Mouse (Mus musculus): ENCODE results near the gene Ccdc106. TPM values are rescaled to one million over a fixed set of nuclear protein-coding genes. Genes with fewer than 3 reads are reported as not detected.
A peak's percentile ranks its signal among the peaks of the same experiment; 100 is the strongest.

Ccdc106 gene
- 17.0 and 19.7 TPM in 2 replicates for polyA plus RNA-seq (2015; fragmentation: Nextera tagmentation; extraction: Ambion mirVana)

GRCm38 (mm10) chr7:5020000-5020681, at the start of gene Ccdc106, which contains the start of gene Zfp865:
Ccdc106 (plus strand) TSS chr7:5020553.
Zfp865 (plus strand) TSS chr7:5020376.
- Histone ChIP-seq H3K4me1 (peaks cover 21% of the 10 kb centered on the region), H3K4me3 (peak within 1 kb of the TSS; percentile 88), H3K27me3 (no peaks in the 10 kb centered on the region), H3K36me3 (ENCODE audit: poor library complexity, severe bottlenecking) (peaks cover 38% of the 10 kb centered on the region), H3K27ac (peak within 1 kb of the TSS; percentile 93), H3K9me3 (replicated peaks) (no peaks in the 10 kb centered on the region), H3K4me2 (peak within 1 kb of the TSS; percentile 87), H3K9ac (peak within 1 kb of the TSS; percentile 97)
- WGBS = under 1% methylated on average over 44 of the region's 49 CpGs
- ATAC-seq = peak; percentile 92

GRCm38 (mm10) chr7:4971068-4971467, 49.3 kb upstream of the Ccdc106 start, which contains the start of gene Sbk3:
Sbk3 (minus strand) TSS chr7:4971168.
- ATAC-seq = no peak
- Histone ChIP-seq H3K36me3 (ENCODE audit: poor library complexity, severe bottlenecking) (no peaks in the 10 kb centered on the region), H3K4me3 (no peak within 1 kb of the TSS), H3K4me2 (no peak within 1 kb of the TSS), H3K9me3 (replicated peaks) (no peaks in the 10 kb centered on the region), H3K27me3 (no peaks in the 10 kb centered on the region), H3K4me1 (no peaks in the 10 kb centered on the region), H3K9ac (no peak within 1 kb of the TSS), H3K27ac (no peak within 1 kb of the TSS)
- WGBS = 27% methylated on average over 6 of the region's 6 CpGs

DNA sequence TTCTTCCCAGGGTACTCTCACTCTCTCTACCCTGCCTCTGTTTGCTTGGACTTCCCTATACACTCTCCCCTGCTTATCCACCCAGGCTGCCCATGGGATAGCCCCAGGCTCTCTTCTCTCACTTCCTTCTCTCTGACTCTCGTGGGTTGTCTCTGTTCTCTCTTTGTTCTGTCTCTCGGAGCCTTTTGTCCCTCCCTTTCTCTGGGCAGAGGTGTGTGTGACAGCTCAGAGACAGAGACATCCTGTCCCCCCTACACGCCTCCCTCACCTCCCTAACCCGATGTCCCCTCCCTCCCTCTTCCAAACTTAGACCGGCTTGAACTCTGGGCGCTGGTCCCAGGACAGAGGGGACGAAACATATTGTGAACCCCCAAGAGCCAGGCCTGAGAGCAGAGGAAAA, 48.6 kb upstream of the Ccdc106 start:
- Histone ChIP-seq H3K9ac (no peak overlapping the region), H3K4me2 (no peak overlapping the region), H3K9me3 (replicated peaks) (0 out of 2 replicates have a peak, but pooled peaks cover under 1% of the 10 kb centered on the region), H3K36me3 (ENCODE audit: poor library complexity, severe bottlenecking) (no peaks in the 10 kb centered on the region), H3K27ac (no peak overlapping the region), H3K4me3 (no peak overlapping the region), H3K4me1 (no peaks in the 10 kb centered on the region), H3K27me3 (no peaks in the 10 kb centered on the region)
- WGBS = 28% methylated on average over 7 of the region's 7 CpGs
- ATAC-seq = no peak

DNA sequence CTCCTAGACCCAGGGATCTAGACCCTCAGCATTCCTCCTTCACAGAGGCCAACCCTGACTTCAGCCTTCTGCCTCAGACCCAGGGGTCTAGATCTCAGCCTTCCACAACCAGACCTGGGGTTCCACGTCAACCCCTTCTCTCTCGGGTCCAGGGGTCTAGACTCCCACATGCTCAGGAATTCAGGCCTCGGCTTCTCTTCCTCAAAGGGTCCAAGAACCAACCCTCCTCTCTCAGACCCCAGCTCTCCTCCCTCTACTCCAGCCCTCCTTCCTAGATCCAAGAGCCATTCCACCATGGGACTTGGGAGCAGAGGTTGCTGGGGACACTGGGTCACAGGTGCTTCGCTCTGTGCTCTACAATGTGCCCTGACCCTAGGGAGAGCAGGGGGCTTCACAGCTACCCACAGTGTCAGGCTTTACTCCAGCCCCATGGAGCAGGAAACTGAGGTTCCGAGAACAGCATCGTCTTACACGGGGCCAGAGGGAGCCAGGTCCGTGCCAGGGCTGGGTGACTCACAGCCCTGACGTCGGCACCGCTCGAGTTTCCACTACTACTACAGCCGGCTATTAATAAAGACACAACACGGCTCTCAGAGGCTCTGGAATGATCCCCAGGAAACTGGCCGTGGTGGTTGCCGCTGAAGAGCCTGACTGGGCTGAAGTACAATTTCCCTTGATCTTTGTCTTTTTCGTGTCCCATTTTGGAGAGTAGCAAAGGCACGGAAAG, 47.9 kb upstream of the Ccdc106 start:
- ATAC-seq = no peak
- no peak overlapping the region for H3K27ac ChIP-seq
- no peak overlapping the region for H3K9ac ChIP-seq
- WGBS = 84% methylated on average over 18 of the region's 18 CpGs
- no peaks in the 10 kb centered on the region for H3K4me1 ChIP-seq
- no peaks in the 10 kb centered on the region for H3K36me3 ChIP-seq (ENCODE audit: poor library complexity, severe bottlenecking)
- H3K9me3 ChIP-seq (replicated peaks) = 0 out of 2 replicates have a peak, but pooled peaks cover 3% of the 10 kb centered on the region
- H3K27me3 ChIP-seq = no peaks in the 10 kb centered on the region
- no peak overlapping the region for H3K4me2 ChIP-seq
- H3K4me3 ChIP-seq = no peak overlapping the region

DNA sequence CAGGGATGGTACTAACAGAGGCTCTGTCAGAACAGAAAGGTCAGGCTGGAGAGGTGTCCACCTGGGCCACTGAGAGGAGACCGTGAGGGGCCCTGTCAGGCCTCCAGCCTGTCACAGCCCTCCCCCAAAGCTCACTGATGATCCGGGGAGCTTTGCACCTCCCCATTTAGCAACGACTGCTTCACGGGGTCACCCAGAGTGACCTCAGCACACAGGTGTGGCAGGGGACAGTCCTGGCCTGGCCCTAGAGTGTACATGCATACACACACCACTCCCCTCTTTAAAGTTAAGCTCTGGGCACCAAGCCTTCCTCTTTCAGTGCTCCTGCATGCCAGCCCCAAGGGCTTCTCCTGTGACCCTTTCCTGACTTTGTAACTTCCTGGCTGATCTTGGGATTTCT, 44.9 kb upstream of the Ccdc106 start:
- no peak overlapping the region for H3K27ac ChIP-seq
- H3K4me2 ChIP-seq = no peak overlapping the region
- H3K9me3 ChIP-seq (replicated peaks) = 0 out of 2 replicates have a peak, but pooled peaks cover 3% of the 10 kb centered on the region
- H3K36me3 ChIP-seq (ENCODE audit: poor library complexity, severe bottlenecking) = no peaks in the 10 kb centered on the region
- H3K4me1 ChIP-seq = no peaks in the 10 kb centered on the region
- H3K4me3 ChIP-seq = no peak overlapping the region
- ATAC-seq = no peak
- H3K27me3 ChIP-seq = no peaks in the 10 kb centered on the region
- no peak overlapping the region for H3K9ac ChIP-seq
- 68% methylated on average over 4 of the region's 4 CpGs for WGBS

DNA sequence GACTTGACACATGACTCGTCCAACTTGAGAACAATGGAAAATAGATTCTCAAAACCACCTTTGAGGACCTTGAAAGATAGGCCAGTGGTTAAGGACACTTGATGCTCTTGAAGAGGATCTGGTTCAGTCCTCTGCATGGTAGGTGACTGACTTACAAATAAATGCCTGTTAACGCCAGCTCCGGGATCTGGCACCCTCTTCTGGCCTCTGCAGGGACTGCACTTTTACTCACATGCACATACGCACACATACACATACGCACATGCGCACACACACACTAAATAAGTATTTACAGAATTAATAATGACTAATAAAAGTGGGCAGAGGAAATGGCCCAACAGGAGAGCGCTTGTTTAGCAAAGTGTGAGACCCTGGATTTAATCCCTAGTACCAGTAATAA, 43.5 kb upstream of the Ccdc106 start:
- no peak for ATAC-seq
- no peak overlapping the region for H3K4me3 ChIP-seq
- no peaks in the 10 kb centered on the region for H3K36me3 ChIP-seq (ENCODE audit: poor library complexity, severe bottlenecking)
- H3K4me1 ChIP-seq = no peaks in the 10 kb centered on the region
- no peak overlapping the region for H3K4me2 ChIP-seq
- H3K9me3 ChIP-seq (replicated peaks) = 0 out of 2 replicates have a peak, but pooled peaks cover 3% of the 10 kb centered on the region
- H3K27ac ChIP-seq = no peak overlapping the region
- 92% methylated on average over 7 of the region's 7 CpGs for WGBS
- H3K27me3 ChIP-seq = no peaks in the 10 kb centered on the region
- H3K9ac ChIP-seq = no peak overlapping the region

- H3K4me3 ChIP-seq = no peak overlapping the region
- no peak overlapping the region for H3K9ac ChIP-seq
- H3K4me1 ChIP-seq = peaks cover 6% of the 10 kb centered on the region
- ATAC-seq = no peak
- peaks cover 16% of the 10 kb centered on the region for H3K27me3 ChIP-seq
- H3K4me2 ChIP-seq = no peak overlapping the region
- no peaks in the 10 kb centered on the region for H3K9me3 ChIP-seq (replicated peaks)
- H3K27ac ChIP-seq = no peak overlapping the region
- peaks cover 29% of the 10 kb centered on the region for H3K36me3 ChIP-seq (ENCODE audit: poor library complexity, severe bottlenecking)
- WGBS = 75% methylated on average over 2 of the region's 2 CpGs
These were observed 32.1 kb upstream of the Ccdc106 start for GRCm38 (mm10) chr7:4988250-4988649.

DNA sequence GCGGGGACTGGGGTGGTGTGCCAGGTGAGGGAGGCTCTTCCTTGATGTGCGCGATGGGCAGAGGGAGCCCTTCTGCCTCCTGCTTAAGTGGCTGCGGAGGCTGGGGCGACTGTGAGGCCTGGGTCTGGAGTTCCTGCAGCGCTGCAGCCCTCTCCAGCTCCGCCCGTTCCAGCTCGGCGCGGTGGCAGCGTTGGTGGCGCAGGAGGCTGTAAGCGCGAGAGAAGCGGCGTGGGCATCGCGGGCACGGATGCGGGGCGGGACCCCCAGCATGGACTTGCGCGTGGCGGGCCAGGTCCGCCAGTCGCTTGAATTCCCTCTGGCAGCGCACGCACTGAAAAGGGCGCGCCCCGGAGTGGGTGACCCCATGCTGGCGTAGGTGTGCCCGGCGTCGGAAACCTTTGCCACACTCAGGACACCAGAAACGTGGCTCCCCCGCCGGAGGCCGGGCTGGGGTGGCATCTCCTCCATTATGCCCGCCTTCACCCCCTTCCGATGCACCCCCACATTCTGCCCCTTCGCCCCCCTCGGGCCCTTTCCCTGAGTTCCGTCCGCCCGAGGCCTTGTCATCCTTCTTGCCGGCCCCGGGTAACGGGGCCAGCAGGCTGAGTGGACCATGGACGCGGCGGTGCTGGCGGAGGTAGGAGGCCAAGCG, 26.9 kb upstream of the Ccdc106 start:
- peaks cover 35% of the 10 kb centered on the region for H3K4me1 ChIP-seq
- H3K9ac ChIP-seq = peak overlapping the region; percentile 89
- no peak overlapping the region for H3K27ac ChIP-seq
- H3K4me2 ChIP-seq = peak overlapping the region; percentile 89
- peak overlapping the region; percentile 78 for H3K4me3 ChIP-seq
- H3K27me3 ChIP-seq = peaks cover 21% of the 10 kb centered on the region
- H3K9me3 ChIP-seq (replicated peaks) = no peaks in the 10 kb centered on the region
- ATAC-seq = no peak
- WGBS = 42% methylated on average over 55 of the region's 55 CpGs
- peaks cover 42% of the 10 kb centered on the region for H3K36me3 ChIP-seq (ENCODE audit: poor library complexity, severe bottlenecking)

DNA sequence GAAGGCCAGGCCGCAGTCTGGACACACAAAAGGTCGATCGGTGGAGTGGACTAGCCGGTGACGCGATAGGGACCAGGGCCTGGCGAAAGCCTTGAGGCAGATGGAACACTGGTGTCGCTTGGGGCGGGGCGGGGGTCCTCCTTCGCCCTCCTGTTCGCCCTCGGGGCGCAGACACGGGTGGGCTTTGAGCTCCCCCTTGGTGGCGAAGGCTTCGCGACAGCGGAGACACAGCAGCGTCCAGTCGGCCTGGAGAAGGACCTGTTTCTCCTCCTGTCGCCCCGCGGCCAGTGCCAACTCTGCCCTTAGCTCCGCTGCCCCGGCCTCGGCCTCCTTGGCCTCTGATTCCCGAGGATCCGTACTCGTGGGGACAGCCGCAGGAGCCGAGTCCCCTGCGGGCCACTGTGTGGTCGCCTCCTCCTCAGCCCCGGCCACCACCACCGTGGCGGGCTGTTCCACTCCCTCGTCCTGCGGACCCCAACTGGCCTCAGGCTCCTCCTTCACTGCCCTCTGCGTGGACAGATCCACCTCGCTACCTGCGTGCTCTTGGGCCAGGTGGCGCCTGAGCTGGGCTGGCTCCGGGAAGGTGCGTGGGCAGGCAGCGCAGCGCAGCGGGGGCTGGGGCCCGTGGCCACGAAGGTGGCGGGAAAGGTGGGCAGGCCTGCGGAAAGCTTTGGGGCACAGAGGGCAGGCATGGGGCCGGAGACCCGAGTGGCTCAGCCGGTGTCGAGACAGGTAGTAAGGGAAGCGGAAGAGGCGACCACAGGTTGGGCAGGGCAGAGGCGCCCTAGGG, 26.2 kb upstream of the Ccdc106 start:
- ATAC-seq = no peak
- Histone ChIP-seq H3K4me3 (peak overlapping the region; percentile 78), H3K9ac (peak overlapping the region; percentile 89), H3K9me3 (replicated peaks) (no peaks in the 10 kb centered on the region), H3K36me3 (ENCODE audit: poor library complexity, severe bottlenecking) (peaks cover 42% of the 10 kb centered on the region), H3K27me3 (peaks cover 17% of the 10 kb centered on the region), H3K4me1 (peaks cover 35% of the 10 kb centered on the region), H3K4me2 (peak overlapping the region; percentile 89), H3K27ac (no peak overlapping the region)
- WGBS = 54% methylated on average over 58 of the region's 59 CpGs

DNA sequence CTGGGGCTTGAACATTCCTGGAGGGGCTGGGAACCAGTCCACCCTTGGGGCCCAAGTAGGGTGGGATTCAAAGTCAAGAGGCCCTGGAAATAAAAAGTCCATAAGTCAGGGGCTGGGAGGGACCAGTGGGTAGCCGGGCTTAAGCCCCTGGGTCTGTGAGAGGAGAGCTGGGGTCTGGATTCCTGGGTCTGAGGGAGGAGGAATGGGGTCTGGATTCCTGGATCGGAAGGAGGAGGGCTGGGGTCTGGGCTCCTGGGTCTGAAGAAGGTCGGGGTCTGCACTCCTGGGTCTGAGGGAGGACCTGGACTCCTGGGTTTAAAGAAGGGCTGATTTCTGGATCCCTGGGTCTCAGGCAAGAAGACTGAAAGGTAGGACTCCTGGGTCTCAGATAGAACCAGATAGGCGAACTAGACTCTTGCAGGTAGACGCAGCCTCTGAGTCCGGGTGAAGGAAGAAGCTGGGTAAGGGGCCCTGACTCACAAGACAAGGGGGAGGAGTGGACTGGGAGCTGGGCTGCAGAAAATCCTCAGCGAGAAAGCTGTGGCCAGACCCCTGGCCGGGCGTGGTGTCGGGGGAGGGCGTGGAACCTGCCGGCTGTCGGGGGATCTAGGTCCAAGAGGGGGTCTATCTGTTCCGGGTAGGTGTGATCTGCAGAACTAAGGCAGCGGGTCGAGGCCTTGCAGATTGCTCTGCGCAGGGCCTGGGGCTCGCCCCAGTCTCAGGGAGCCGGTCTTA, 24.9 kb upstream of the Ccdc106 start:
- 6% methylated on average over 19 of the region's 19 CpGs for WGBS
- peak overlapping the region; percentile 89 for H3K9ac ChIP-seq
- peak overlapping the region; percentile 78 for H3K4me3 ChIP-seq
- H3K4me2 ChIP-seq = peak overlapping the region; percentile 89
- H3K4me1 ChIP-seq = peaks cover 35% of the 10 kb centered on the region
- H3K36me3 ChIP-seq (ENCODE audit: poor library complexity, severe bottlenecking) = peaks cover 41% of the 10 kb centered on the region
- no peaks in the 10 kb centered on the region for H3K9me3 ChIP-seq (replicated peaks)
- peak; percentile 14; the same call in 1 of the 2 replicates for ATAC-seq
- 0 out of 2 replicates have a peak overlapping the region, but pooled peaks have one; percentile 44 for H3K27ac ChIP-seq
- peaks cover 17% of the 10 kb centered on the region for H3K27me3 ChIP-seq

All from forebrain, embryonic 13.5 days (tissue).